Mouse (Mus musculus): ENCODE results near the gene Smurf2.

- TF ChIP-seq CTCF (IDR thresholded peaks at IDR 0.05; ENCODE audit: low read depth) (no peak), EP300 (IDR thresholded peaks at IDR 0.05; ENCODE audit: low read depth) (no peak)
These were observed 139.8 kb downstream of the Smurf2 start for GRCm38 (mm10) chr11:106780590-106781220.
